Mouse (Mus musculus): ENCODE data around the gene Fshr. TPM values are rescaled to one million over a fixed set of nuclear protein-coding genes. Genes with fewer than 3 reads are reported as not detected.
"Not testable (repeated sequence)": the region's sequence is repeated elsewhere in the genome, so short reads cannot be mapped to it uniquely, and the experiment has no call there.

The Fshr gene
- not detected in 2 replicates for polyA plus RNA-seq (2014; fragmentation: Nextera tagmentation; extraction: Ambion mirVana)

DNA sequence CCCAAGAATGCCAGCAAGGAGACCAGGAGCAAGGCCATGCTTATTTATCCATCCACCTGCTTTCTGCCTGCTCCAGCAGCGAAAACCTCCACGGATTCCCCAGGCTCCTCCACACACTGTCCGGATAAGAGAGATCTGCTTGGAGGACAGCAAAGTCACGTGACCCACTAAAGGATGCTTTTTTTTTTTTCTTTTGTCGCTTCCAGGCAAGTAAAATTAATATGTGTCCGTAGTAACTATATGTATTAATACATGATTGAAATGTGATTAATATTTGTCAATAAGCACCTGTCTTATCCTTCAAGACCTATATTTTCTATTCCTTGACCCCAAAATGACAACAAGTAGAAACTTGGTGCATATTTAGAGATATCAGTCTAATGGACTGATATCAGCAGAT is at the start of gene Fshr:
Gene Fshr, minus strand, starts transcription at position 101 of the 400 bp plus-strand sequence.
- Histone ChIP-seq H3K4me1 (ENCODE audit: control insufficient read depth, insufficient read depth, low read length) (no peaks in the 10 kb centered on the region), H3K4me2 (no peak within 1 kb of the TSS), H3K27ac (ENCODE audit: low read depth, low read length) (no peak within 1 kb of the TSS), H3K4me3 (ENCODE audit: low read depth, low read length) (no peak within 1 kb of the TSS), H3K9ac (ENCODE audit: low read length) (no peak within 1 kb of the TSS), H3K27me3 (ENCODE audit: control insufficient read depth, insufficient read depth, low read length) (no peaks in the 10 kb centered on the region), H3K9me3 (ENCODE audit: control insufficient read depth, low read length) (no peaks in the 10 kb centered on the region), H3K36me3 (ENCODE audit: control insufficient read depth, insufficient read depth, low read length) (no peaks in the 10 kb centered on the region)
- 92% methylated on average over 6 of the region's 6 CpGs for WGBS
- ATAC-seq (ENCODE audit: low FRiP score) (no peak), DNase-seq (ENCODE audit: low spot score, missing footprints) (no peak)

GRCm38 (mm10) chr17:89202181-89202580 is 1.7 kb upstream of the Fshr start:
- no peaks in the 10 kb centered on the region for H3K27me3 ChIP-seq (ENCODE audit: control insufficient read depth, insufficient read depth, low read length)
- no peaks in the 10 kb centered on the region for H3K9me3 ChIP-seq (ENCODE audit: control insufficient read depth, low read length)
- no peak overlapping the region for H3K4me3 ChIP-seq (ENCODE audit: low read depth, low read length)
- no peaks in the 10 kb centered on the region for H3K36me3 ChIP-seq (ENCODE audit: control insufficient read depth, insufficient read depth, low read length)
- no peaks in the 10 kb centered on the region for H3K4me1 ChIP-seq (ENCODE audit: control insufficient read depth, insufficient read depth, low read length)
- no peak for ATAC-seq (ENCODE audit: low FRiP score)
- no peak overlapping the region for H3K27ac ChIP-seq (ENCODE audit: low read depth, low read length)
- no peak overlapping the region for H3K4me2 ChIP-seq
- 83% methylated on average over 6 of the region's 6 CpGs for WGBS
- H3K9ac ChIP-seq (ENCODE audit: low read length) = no peak overlapping the region
- no peak for DNase-seq (ENCODE audit: low spot score, missing footprints)

DNA sequence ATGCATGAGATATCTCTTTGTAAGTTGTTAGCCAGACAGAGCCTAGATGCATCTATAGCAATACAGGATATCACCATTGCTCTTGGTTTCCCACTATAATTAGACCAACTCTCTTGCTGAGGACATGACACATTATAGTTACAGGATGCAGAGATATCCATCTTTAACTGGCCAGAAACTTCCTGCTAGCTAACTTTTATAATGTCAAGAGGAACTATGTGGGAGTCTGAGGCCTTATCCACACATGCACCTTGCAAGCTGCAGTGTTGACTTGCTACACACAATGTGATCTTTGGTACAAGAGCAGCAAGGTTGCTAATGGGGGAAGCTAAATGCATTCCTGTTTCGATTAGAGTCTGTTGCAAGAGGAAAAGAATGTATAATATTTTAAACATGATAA is 26.9 kb downstream of the Fshr start:
- ATAC-seq (ENCODE audit: low FRiP score) = no peak
- WGBS = 90% methylated on average over 1 of the region's 1 CpGs
- H3K4me2 ChIP-seq = no peak overlapping the region

DNA sequence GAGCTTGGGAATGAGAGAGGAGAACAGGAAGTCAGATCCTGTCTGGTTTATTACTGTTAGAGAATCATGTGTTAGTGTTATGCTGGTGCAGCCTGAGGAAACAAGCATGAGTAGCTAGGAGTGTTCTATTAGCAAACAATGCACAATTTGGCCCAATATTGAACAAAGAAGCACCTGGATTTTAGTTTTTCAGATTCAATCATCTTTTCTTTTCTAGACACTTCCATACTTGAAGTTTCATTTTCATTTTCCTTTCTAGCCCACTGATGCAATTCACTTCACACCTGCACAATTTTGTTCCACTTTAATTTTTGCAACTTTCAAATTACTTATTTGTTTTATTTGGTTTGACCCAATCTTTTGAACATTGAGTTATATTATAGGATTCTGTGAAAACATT is 35.7 kb downstream of the Fshr start:
- H3K4me2 ChIP-seq = no peak overlapping the region
- DNase-seq (ENCODE audit: low spot score, missing footprints) (no peak), ATAC-seq (ENCODE audit: low FRiP score) (no peak)
- no peaks in the 10 kb centered on the region for H3K36me3 ChIP-seq (ENCODE audit: control insufficient read depth, insufficient read depth, low read length)
- H3K27ac ChIP-seq (ENCODE audit: low read depth, low read length) = no peak overlapping the region
- H3K4me1 ChIP-seq (ENCODE audit: control insufficient read depth, insufficient read depth, low read length) = no peaks in the 10 kb centered on the region
- H3K9me3 ChIP-seq (ENCODE audit: control insufficient read depth, low read length) = no peaks in the 10 kb centered on the region
- H3K4me3 ChIP-seq (ENCODE audit: low read depth, low read length) = no peak overlapping the region
- H3K9ac ChIP-seq (ENCODE audit: low read length) = no peak overlapping the region
- no peaks in the 10 kb centered on the region for H3K27me3 ChIP-seq (ENCODE audit: control insufficient read depth, insufficient read depth, low read length)

More for the DNA sequence above, 26.9 kb downstream of the Fshr start:
- Histone ChIP-seq H3K27ac (ENCODE audit: low read depth, low read length) (no peak overlapping the region), H3K9me3 (ENCODE audit: control insufficient read depth, low read length) (no peaks in the 10 kb centered on the region), H3K27me3 (ENCODE audit: control insufficient read depth, insufficient read depth, low read length) (no peaks in the 10 kb centered on the region), H3K9ac (ENCODE audit: low read length) (no peak overlapping the region), H3K4me1 (ENCODE audit: control insufficient read depth, insufficient read depth, low read length) (no peaks in the 10 kb centered on the region), H3K4me3 (ENCODE audit: low read depth, low read length) (no peak overlapping the region), H3K36me3 (ENCODE audit: control insufficient read depth, insufficient read depth, low read length) (no peaks in the 10 kb centered on the region)
- no peak for DNase-seq (ENCODE audit: low spot score, missing footprints)

GRCm38 (mm10) chr17:89162475-89162874 is 38.0 kb downstream of the Fshr start:
- 94% methylated on average over 3 of the region's 3 CpGs for WGBS
- ATAC-seq (ENCODE audit: low FRiP score) (no peak), DNase-seq (ENCODE audit: low spot score, missing footprints) (no peak)

GRCm38 (mm10) chr17:89159343-89159742 is 41.1 kb downstream of the Fshr start:
- H3K4me1 ChIP-seq (ENCODE audit: control insufficient read depth, insufficient read depth, low read length); H3K9me3 ChIP-seq (ENCODE audit: control insufficient read depth, low read length); H3K4me2 ChIP-seq; H3K36me3 ChIP-seq (ENCODE audit: control insufficient read depth, insufficient read depth, low read length); H3K27ac ChIP-seq (ENCODE audit: low read depth, low read length); H3K9ac ChIP-seq (ENCODE audit: low read length); H3K4me3 ChIP-seq (ENCODE audit: low read depth, low read length); ATAC-seq (ENCODE audit: low FRiP score); DNase-seq (ENCODE audit: low spot score, missing footprints); H3K27me3 ChIP-seq (ENCODE audit: control insufficient read depth, insufficient read depth, low read length): not testable (repeated sequence)
- 93% methylated on average over 3 of the region's 3 CpGs for WGBS

More at GRCm38 (mm10) chr17:89162475-89162874, 38.0 kb downstream of the Fshr start:
- Histone ChIP-seq H3K4me1 (ENCODE audit: control insufficient read depth, insufficient read depth, low read length) (no peaks in the 10 kb centered on the region), H3K4me2 (no peak overlapping the region), H3K27ac (ENCODE audit: low read depth, low read length) (no peak overlapping the region), H3K4me3 (ENCODE audit: low read depth, low read length) (no peak overlapping the region), H3K9me3 (ENCODE audit: control insufficient read depth, low read length) (no peaks in the 10 kb centered on the region), H3K36me3 (ENCODE audit: control insufficient read depth, insufficient read depth, low read length) (no peaks in the 10 kb centered on the region), H3K27me3 (ENCODE audit: control insufficient read depth, insufficient read depth, low read length) (no peaks in the 10 kb centered on the region), H3K9ac (ENCODE audit: low read length) (no peak overlapping the region)

- ATAC-seq (ENCODE audit: low FRiP score) (no peak), DNase-seq (ENCODE audit: low spot score, missing footprints) (peak; percentile 69)
- Histone ChIP-seq H3K4me3 (ENCODE audit: low read depth, low read length) (no peak overlapping the region), H3K9me3 (ENCODE audit: control insufficient read depth, low read length) (no peaks in the 10 kb centered on the region), H3K9ac (ENCODE audit: low read length) (no peak overlapping the region), H3K27me3 (ENCODE audit: control insufficient read depth, insufficient read depth, low read length) (no peaks in the 10 kb centered on the region), H3K27ac (ENCODE audit: low read depth, low read length) (no peak overlapping the region), H3K4me1 (ENCODE audit: control insufficient read depth, insufficient read depth, low read length) (no peaks in the 10 kb centered on the region), H3K36me3 (ENCODE audit: control insufficient read depth, insufficient read depth, low read length) (no peaks in the 10 kb centered on the region), H3K4me2 (no peak overlapping the region)
- 90% methylated on average over 6 of the region's 6 CpGs for whole genome bisulfite sequencing
Observed at GRCm38 (mm10) chr17:89144806-89145205, 55.7 kb downstream of the Fshr start.

DNA sequence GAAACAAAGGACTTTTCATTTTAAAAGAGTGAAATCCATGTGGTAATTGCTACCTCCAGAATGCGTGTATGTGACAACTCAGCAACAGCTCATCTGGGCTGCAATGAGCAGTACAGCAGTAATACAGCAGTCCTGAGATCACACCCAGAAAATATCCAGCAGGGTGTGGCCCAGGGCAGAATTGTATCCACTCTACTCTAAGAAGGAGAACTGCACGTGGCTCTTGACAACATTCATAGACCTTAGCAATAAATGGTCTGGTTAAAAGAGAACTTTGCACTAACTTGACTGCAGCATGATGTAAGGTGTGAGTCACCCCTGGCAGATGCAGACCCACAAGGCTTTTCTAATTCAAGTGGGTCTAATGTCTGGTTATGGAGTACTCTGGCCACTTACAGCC is 80.5 kb downstream of the Fshr start:
- no peak overlapping the region for H3K4me3 ChIP-seq (ENCODE audit: low read depth, low read length)
- H3K27me3 ChIP-seq (ENCODE audit: control insufficient read depth, insufficient read depth, low read length) = no peaks in the 10 kb centered on the region
- ATAC-seq (ENCODE audit: low FRiP score) (no peak), DNase-seq (ENCODE audit: low spot score, missing footprints) (no peak)
- H3K36me3 ChIP-seq (ENCODE audit: control insufficient read depth, insufficient read depth, low read length) = no peaks in the 10 kb centered on the region
- no peak overlapping the region for H3K9ac ChIP-seq (ENCODE audit: low read length)
- no peak overlapping the region for H3K27ac ChIP-seq (ENCODE audit: low read depth, low read length)
- no peaks in the 10 kb centered on the region for H3K4me1 ChIP-seq (ENCODE audit: control insufficient read depth, insufficient read depth, low read length)
- 73% methylated on average over 2 of the region's 2 CpGs for WGBS
- no peak overlapping the region for H3K4me2 ChIP-seq
- H3K9me3 ChIP-seq (ENCODE audit: control insufficient read depth, low read length) = no peaks in the 10 kb centered on the region

DNA sequence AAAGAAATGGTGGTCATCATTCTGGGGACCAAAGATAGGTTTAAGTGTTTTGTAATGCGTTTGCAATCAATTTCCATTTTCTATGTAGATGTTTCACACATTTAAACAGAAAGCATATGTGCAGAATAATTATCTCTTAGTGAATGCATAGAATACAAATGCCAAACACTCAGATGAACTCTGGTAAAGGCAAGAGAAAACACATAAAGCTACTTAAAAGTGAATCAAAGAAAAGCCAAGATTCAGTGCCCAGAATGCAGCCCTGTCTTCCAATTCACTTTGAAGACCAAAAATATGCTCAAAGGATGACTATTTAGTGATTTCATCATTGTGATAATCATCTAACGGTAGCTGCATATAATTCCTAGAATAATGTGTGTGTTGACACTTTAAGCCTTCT is 81.2 kb downstream of the Fshr start:
- 61% methylated on average over 2 of the region's 2 CpGs for WGBS
- DNase-seq (ENCODE audit: low spot score, missing footprints) (no peak), ATAC-seq (ENCODE audit: low FRiP score) (no peak)
- H3K9ac ChIP-seq (ENCODE audit: low read length) = no peak overlapping the region
- H3K4me3 ChIP-seq (ENCODE audit: low read depth, low read length) = no peak overlapping the region
- H3K36me3 ChIP-seq (ENCODE audit: control insufficient read depth, insufficient read depth, low read length) = no peaks in the 10 kb centered on the region
- no peaks in the 10 kb centered on the region for H3K9me3 ChIP-seq (ENCODE audit: control insufficient read depth, low read length)
- no peaks in the 10 kb centered on the region for H3K27me3 ChIP-seq (ENCODE audit: control insufficient read depth, insufficient read depth, low read length)
- no peaks in the 10 kb centered on the region for H3K4me1 ChIP-seq (ENCODE audit: control insufficient read depth, insufficient read depth, low read length)
- H3K27ac ChIP-seq (ENCODE audit: low read depth, low read length) = no peak overlapping the region
- H3K4me2 ChIP-seq = no peak overlapping the region

GRCm38 (mm10) chr17:89113944-89114343 is 86.5 kb downstream of the Fshr start:
- no peaks in the 10 kb centered on the region for H3K9me3 ChIP-seq (ENCODE audit: control insufficient read depth, low read length)
- H3K4me3 ChIP-seq (ENCODE audit: low read depth, low read length) = no peak overlapping the region
- H3K4me1 ChIP-seq (ENCODE audit: control insufficient read depth, insufficient read depth, low read length) = no peaks in the 10 kb centered on the region
- no peak overlapping the region for H3K9ac ChIP-seq (ENCODE audit: low read length)
- H3K36me3 ChIP-seq (ENCODE audit: control insufficient read depth, insufficient read depth, low read length) = no peaks in the 10 kb centered on the region
- ATAC-seq (ENCODE audit: low FRiP score) (no peak), DNase-seq (ENCODE audit: low spot score, missing footprints) (no peak)
- H3K4me2 ChIP-seq = no peak overlapping the region
- no peaks in the 10 kb centered on the region for H3K27me3 ChIP-seq (ENCODE audit: control insufficient read depth, insufficient read depth, low read length)
- H3K27ac ChIP-seq (ENCODE audit: low read depth, low read length) = no peak overlapping the region
